Mouse (Mus musculus): ENCODE measurements around the gene Senp1. TPM values are rescaled to one million over a fixed set of nuclear protein-coding genes. Genes with fewer than 3 reads are reported as not detected.

Senp1 gene
- polyA plus RNA-seq, 1 experiment from 2014 or later, result 49.0 TPM

DNA sequence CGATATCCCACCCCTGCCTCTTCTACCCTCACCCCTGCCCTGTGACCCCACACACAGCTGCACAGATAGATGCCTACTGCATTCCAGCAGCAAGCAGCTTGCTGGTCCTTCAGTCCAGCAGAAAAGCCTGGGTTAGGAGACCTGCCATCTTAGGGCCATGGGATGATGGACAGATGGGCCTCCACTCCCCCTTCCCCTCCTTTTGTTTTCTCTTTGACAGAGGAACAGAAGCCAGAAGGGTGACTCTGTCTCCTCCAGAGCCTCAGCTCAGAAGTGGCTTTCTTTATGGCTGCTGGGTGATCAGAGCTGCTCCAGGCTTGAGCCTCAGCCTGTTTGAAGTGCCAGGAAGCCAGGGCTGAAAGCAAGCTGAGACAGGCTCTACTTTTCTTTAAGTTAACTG, 104.0 kb downstream of the Senp1 start:
- peak overlapping the region; percentile 39; the same call in 1 of the 2 replicates for H3K9ac ChIP-seq (ENCODE audit: low read length)
- 0 out of 2 replicates have a peak overlapping the region, but pooled peaks have one; percentile 21 for H3K4me2 ChIP-seq (ENCODE audit: low read depth, low read length, severe bottlenecking)
- peak overlapping the region; percentile 95 for H3K27ac ChIP-seq (ENCODE audit: low read depth, low read length)
- H3K4me1 ChIP-seq (replicated peaks; ENCODE audit: control insufficient read depth, insufficient read depth, low read length), result peaks cover 37% of the 10 kb centered on the region
- H3K36me3 ChIP-seq (ENCODE audit: control insufficient read depth, insufficient read depth, low read length), result peaks cover 25% of the 10 kb centered on the region; the same call in 1 of the 2 replicates
- H3K9me3 ChIP-seq (ENCODE audit: control insufficient read depth, low read length), result no peaks in the 10 kb centered on the region
- DNase-seq (ENCODE audit: low spot score) (no peak), ATAC-seq (replicated peaks; ENCODE audit: low FRiP score) (peak; percentile 10; the same call in 1 of the 2 replicates)
- no peak overlapping the region for H3K4me3 ChIP-seq (ENCODE audit: low read depth, low read length)
- WGBS, result 6% methylated on average over 1 of the region's 1 CpGs
- H3K27me3 ChIP-seq (ENCODE audit: control insufficient read depth, insufficient read depth, low read length), result no peaks in the 10 kb centered on the region

Other genes starting within 250 kb of the Senp1 start
- gene Hdac7, start 249.2 kb downstream of the Senp1 start, polyA plus RNA-seq (2014; fragmentation: Nextera tagmentation; extraction: Ambion mirVana), result 23.9 and 26.4 TPM in 2 replicates
- 0.17 and 0.33 TPM in 2 replicates for gene Vdr, start 183.1 kb downstream of the Senp1 start, polyA plus RNA-seq (2014; fragmentation: Nextera tagmentation; extraction: Ambion mirVana)
- 44.5 and 47.8 TPM in 2 replicates for gene Tmem106c, start 129.5 kb downstream of the Senp1 start, polyA plus RNA-seq (2014; fragmentation: Nextera tagmentation; extraction: Ambion mirVana)
- gene Col2a1, start 89.0 kb downstream of the Senp1 start, polyA plus RNA-seq (2014; fragmentation: Nextera tagmentation; extraction: Ambion mirVana), result 128 and 143 TPM in 2 replicates
- gene Pfkm, start 1.2 kb downstream of the Senp1 start, polyA plus RNA-seq (2014; fragmentation: Nextera tagmentation; extraction: Ambion mirVana), result 42.8 and 46.3 TPM in 2 replicates
- 47.4 and 49.4 TPM in 2 replicates for gene Asb8, start 71.9 kb upstream of the Senp1 start, polyA plus RNA-seq (2014; fragmentation: Nextera tagmentation; extraction: Ambion mirVana)
- 8.7 and 10.1 TPM in 2 replicates for gene Ccdc184, start 73.4 kb upstream of the Senp1 start, polyA plus RNA-seq (2014; fragmentation: Nextera tagmentation; extraction: Ambion mirVana)
- gene Olfr288, start 101.8 kb upstream of the Senp1 start, polyA plus RNA-seq (2014; fragmentation: Nextera tagmentation; extraction: Ambion mirVana), result not detected in 2 replicates
- not detected in 2 replicates for gene Gm44579, start 127.2 kb upstream of the Senp1 start, polyA plus RNA-seq (2014; fragmentation: Nextera tagmentation; extraction: Ambion mirVana)
- gene Olfr287, start 127.3 kb upstream of the Senp1 start, polyA plus RNA-seq (2014; fragmentation: Nextera tagmentation; extraction: Ambion mirVana), result not detected in 2 replicates
- not detected in 2 replicates for gene Olfr286, start 140.7 kb upstream of the Senp1 start, polyA plus RNA-seq (2014; fragmentation: Nextera tagmentation; extraction: Ambion mirVana)
- not detected in 2 replicates for gene H1fnt, start 163.5 kb upstream of the Senp1 start, polyA plus RNA-seq (2014; fragmentation: Nextera tagmentation; extraction: Ambion mirVana)
- gene Zfp641, start 202.4 kb upstream of the Senp1 start, polyA plus RNA-seq (2014; fragmentation: Nextera tagmentation; extraction: Ambion mirVana), result 1.2 TPM in 2 replicates
- not detected in 2 replicates for gene Olfr285, start 223.6 kb upstream of the Senp1 start, polyA plus RNA-seq (2014; fragmentation: Nextera tagmentation; extraction: Ambion mirVana)
- gene Olfr284, start 247.2 kb upstream of the Senp1 start, polyA plus RNA-seq (2014; fragmentation: Nextera tagmentation; extraction: Ambion mirVana), result not detected in 2 replicates

Data from forebrain, embryonic 11.5 days (tissue).